Mouse (Mus musculus): Measurements from ENCODE around the gene Ak6.

Gene Ak6

DNA sequence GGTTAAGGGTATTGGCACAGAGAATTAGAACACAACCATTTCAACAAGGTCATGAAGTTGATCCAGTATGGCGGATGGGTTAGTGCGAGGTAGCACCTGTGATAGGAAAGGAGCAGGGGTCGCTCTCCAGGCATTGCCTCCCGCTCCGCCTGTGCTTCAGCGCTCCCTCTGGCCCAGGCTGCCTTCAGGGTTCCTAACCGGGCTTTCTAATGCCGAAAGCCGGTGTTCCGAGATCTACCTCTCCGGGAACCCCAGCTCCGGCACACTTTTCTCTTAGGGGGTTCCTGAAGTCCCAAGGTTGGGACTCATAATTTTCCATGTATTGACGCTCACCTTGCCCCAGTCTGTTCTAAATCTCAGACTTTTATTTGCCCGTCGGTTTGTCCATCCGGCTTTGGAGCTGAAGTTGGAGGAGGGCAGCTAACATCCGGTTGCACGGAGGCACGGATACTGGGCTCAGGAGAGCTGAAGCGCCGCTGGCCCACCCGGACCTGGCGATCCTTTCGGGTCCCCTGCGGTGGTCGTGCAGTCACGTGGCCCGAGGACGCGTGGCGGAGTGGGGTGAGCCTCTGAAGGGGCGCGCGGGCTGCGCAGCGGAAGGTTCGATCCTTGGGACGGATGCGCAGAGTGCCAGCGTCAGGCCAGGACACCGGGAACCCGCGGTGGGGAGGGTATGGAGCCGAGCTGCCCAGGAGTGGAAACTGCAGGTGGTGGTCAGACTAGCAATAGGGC, 18.7 kb downstream of the Ak6 start, which contains the start of gene Ccdc125:
Ccdc125 (plus strand) TSS at position 427 of the 732 bp plus-strand sequence.
- peak; percentile 10 to 31 for DNase-seq (ENCODE audit: low spot score in 2 of 2)

DNA sequence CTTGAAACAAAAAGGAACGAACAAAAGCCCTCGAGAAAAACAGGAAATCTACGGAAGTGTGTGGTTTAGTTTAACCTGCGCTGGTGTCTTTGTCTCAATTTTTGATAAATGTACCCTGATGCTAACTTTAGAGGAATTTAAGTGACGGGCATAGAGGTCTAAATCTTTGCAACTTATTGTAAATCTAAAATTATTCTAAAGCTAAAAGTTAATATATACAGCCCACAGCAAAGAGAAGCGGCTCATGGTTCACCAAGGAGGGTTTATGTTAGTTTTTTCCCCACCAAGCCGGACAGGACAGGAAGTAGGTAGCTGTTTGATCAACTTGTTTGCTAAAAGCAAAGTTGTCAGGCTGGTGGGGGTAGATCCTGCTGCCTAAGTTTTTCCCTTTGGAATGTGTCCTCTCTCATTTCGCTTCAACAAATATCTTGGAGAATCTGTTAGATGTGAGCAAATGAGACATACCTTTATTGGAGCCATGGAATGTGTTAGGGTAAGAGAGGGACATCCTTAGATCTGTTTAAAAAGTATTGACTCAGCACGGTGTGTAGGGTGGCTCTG, 19.5 kb downstream of the Ak6 start:
- peak in 1 of 2 experiments; percentile 22 for DNase-seq (ENCODE audit: low spot score in 2 of 2)

DNA sequence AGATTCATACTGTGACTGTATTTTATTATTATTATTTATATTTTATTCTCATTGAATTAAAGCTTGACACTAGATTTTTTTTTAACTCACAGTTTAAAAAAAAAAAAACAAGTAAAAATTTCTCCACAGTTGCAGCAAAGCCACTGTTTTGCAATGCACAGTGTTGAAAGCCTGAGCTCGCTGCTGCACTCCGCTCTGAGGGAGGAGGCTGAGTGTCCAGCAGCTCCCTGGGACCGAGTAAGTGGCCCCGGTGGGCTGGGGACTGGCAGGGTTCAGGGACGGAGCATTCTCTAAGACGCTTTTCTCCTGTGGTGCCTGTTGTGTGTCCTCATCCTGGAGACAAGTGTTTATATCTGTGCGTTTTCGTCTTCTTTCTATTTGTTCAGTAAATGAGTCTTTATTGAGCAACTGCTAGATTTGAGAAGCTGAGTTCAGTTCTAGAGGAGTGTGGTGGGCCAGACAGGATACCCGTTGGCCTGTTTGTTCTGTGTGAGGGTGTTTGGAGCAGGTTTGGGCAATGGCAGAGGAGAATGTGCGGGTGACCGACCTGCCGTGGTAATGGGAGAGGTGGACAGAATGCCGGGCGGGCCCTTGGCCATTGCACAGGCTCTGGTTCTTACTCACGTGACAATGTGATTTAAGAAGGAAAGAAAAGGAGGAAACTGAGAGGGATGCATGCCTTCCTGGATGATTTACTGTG, 25.3 kb downstream of the Ak6 start:
- no peak for DNase-seq (ENCODE audit: low spot score in 2 of 2)

DNA sequence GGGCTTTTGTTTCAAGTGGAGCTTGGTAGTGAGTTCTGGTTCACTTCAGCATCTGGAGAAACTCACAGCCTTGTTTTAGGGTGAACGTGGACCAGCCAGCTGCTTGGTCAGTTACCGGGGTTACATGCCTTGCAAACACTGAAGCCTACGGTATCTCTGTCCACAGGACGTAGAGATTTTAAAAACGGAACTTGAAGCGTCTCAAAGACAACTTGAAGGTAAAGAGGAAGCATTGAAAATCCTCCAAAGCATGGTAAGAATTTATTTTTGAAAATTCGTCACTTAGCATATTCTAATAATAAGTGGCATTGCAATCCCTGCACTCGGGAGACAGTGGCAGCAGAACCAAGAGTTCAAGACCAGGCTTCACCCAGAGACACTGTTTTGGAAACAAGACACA, 30.8 kb downstream of the Ak6 start:
- DNase-seq (ENCODE audit: low spot score in 2 of 2), result peak; percentile 15 to 17

DNA sequence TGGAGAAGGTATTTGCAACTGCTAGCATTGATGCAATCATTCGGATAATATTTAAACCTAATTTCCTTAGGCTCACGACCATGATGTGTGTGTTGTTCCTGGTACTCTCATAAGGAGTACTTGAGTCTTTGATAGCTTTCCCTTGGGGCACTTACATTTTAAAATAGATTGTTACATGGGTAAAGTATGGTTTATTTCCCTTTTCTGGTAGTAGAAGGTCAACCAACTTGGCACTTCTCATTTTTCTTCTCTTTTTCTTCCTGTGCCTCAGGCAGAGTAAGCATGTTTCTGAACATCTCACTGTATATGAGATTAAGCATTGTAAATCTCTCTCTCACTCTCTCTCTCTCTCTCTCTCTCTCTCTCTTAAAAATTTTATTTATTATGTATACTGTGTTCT, 32.1 kb downstream of the Ak6 start:
- DNase-seq (ENCODE audit: low spot score in 2 of 2), result peak in 1 of 2 experiments; percentile 17

DNA sequence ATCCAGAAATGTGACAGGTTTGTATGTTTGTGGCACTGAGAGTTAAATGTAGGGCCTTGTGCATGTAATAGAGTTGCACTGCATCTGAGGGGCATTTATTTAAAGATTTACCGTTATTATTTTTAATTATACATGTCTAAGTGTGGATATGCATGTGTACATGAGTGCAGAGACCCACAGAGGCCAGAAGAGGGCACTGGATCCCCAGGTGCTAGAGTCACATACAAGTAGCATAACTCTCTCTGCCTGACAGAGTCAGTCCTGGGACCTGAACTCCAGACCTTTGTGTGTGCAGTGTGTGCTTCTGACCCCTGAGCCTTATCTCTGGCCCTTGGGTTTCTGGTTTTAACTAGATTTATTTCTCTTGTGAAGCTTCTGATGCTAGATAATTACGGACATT, 33.6 kb downstream of the Ak6 start:
- DNase-seq (ENCODE audit: low spot score in 2 of 2), result no peak

DNA sequence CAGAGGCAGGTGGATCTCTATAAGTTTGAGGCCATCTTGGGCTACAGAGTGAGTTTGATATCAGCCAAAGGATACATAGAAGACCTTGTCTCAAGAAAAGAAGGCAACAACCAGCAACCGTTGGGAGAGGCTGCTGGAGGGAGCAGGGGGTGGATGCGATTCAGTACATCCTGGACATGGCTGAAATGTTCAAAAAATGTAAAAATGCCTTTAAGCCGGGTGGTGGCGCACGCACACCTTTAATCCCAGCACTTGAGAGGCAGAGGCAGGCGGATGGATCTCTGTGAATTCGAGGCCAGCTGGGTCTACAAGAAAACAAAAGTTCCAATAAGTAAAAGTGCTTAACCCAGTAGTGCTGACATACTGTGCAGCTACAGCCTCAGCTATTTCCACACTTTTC, 36.7 kb downstream of the Ak6 start:
- no peak for DNase-seq (ENCODE audit: low spot score in 2 of 2)

DNA sequence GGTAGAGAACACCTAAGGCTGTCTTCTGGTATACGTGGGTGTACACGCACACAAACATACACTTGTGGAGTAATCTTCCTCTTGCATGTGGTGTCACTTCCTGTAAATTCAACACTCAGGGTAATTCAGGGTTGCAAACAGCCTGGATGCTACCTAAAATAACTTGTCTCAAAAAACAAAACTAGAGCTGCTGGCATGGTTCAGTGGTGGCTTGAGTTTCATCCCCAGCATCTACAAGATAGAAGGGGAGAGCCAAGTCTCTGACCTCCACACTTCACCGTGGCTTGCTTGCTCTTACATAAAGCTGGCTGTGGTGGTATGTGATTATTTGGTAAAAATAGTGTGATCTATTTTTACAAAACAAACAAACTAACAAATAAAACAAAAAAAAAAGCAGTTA, 46.8 kb downstream of the Ak6 start:
- DNase-seq (ENCODE audit: low spot score in 2 of 2), result no peak

DNA sequence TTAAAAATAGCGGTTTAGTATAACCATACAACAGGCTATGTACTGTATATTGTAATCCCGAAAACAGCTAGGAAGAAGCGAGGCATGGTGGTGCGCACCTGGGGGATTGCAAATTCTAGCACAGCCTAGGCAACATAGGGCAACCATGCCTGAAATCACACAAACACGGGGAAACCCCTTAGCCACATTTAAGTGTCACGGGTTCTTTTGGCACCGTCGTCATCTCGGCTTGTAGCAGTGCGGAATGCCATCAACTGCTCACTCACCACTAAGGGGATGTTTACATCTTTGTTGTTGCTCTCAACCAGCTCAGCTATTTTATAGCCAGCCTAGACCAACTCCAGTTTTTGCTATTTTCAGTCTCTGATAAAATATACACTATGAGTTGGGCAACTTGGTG, 48.1 kb downstream of the Ak6 start:
- no peak for DNase-seq (ENCODE audit: low spot score in 2 of 2)

DNA sequence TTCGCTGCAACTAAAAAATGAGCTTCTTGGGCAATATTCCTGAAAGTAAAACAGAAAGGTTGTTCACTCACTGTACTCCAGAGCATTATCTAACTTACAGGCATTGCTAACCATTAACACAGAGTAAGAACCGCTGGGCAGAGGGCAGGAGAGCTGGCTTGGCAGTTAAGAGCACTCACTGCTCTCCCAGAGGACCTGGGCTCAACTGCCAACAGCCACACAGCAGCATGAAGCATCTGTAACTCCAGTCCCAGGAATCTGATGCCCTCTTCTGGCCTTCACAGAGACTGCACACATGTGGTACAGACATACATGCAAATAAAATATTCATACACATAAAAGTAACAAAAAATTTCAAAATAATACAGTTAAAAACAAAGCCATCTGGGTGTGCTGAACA, 52.7 kb downstream of the Ak6 start:
- no peak for DNase-seq (ENCODE audit: low spot score in 2 of 2)

DNA sequence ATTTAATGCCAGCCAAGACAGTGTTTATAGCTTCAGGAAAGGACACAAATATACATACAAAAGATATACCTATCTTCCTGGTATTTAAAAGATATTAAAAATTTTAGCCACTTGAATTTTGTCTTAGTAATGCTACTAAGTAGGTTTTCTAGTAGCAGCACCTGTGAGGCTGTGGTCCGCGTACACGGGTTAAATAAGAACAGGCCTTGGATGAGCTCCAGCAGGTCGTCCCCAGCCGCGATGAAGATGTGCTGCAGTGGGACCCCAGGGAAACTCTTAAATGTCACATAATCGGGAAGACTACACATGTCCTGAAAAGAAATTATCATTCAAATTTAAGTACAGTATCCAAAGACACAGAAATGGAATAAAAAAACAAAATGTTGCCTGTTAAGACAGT, 55.4 kb downstream of the Ak6 start:
- no peak for DNase-seq (ENCODE audit: low spot score in 2 of 2)

DNA sequence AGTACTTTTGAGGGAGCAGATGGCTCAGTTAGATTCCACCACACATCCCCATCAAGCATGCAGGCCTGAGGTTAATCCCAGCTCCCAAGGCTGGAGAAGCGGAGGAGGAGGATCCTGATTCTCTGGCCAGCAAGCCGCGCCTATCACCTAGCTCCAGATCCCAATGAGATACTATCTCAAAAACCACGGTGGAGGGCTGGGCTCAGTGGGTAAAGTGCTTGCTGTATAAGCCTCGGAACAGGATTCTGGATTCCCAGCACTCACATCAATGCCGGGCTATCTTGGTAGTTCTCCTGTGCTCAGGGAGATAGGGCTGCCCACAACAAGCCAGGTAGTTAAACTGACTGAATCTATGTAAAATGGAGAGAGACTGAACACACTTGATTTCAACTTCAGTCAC, 64.7 kb downstream of the Ak6 start:
- DNase-seq (ENCODE audit: low spot score in 2 of 2), result no peak

Data from spleen, postnatal 36 days (tissue).